Mouse (Mus musculus): ENCODE results near the gene 9930104L06Rik. TPM values are rescaled to one million over a fixed set of nuclear protein-coding genes. Genes with fewer than 3 reads are reported as not detected.

Gene 9930104L06Rik
- total RNA-seq, 2 experiments from 2014 or later = 9.8 to 17.9 TPM

GRCm38 (mm10) chr4:124959062-124959461 is 22.2 kb downstream of the 9930104L06Rik start:
- peak; percentile 79 to 81 for DNase-seq

GRCm38 (mm10) chr4:124960940-124961339 is 24.1 kb downstream of the 9930104L06Rik start:
- no peak for DNase-seq

- DNase-seq = no peak
These were observed 25.7 kb downstream of the 9930104L06Rik start for GRCm38 (mm10) chr4:124962576-124962975.

- no peak for DNase-seq
These were observed 28.2 kb downstream of the 9930104L06Rik start for GRCm38 (mm10) chr4:124964912-124965599.

- DNase-seq = no peak
These were observed 31.9 kb downstream of the 9930104L06Rik start for GRCm38 (mm10) chr4:124968711-124969110.

GRCm38 (mm10) chr4:124969219-124969848 is 32.5 kb downstream of the 9930104L06Rik start:
- no peak for DNase-seq

GRCm38 (mm10) chr4:124970194-124970593 is 33.3 kb downstream of the 9930104L06Rik start:
- DNase-seq = no peak

GRCm38 (mm10) chr4:124970677-124971076 is 33.8 kb downstream of the 9930104L06Rik start:
- DNase-seq = no peak

GRCm38 (mm10) chr4:124971094-124971493 is 34.2 kb downstream of the 9930104L06Rik start:
- DNase-seq = no peak

- no peak for DNase-seq
These were observed 35.5 kb downstream of the 9930104L06Rik start for GRCm38 (mm10) chr4:124972316-124972715.

GRCm38 (mm10) chr4:124973296-124973695 is 36.4 kb downstream of the 9930104L06Rik start:
- DNase-seq = no peak

- DNase-seq = no peak
These were observed 41.4 kb downstream of the 9930104L06Rik start for GRCm38 (mm10) chr4:124978201-124978600.

- DNase-seq = peak; percentile 31 to 44
These were observed 47.2 kb downstream of the 9930104L06Rik start for GRCm38 (mm10) chr4:124983893-124984526.

- DNase-seq = no peak
These were observed 48.2 kb downstream of the 9930104L06Rik start for GRCm38 (mm10) chr4:124984871-124985670.

GRCm38 (mm10) chr4:124985671-124986602 is 49.1 kb downstream of the 9930104L06Rik start, which contains the start of gene Rspo1:
Gene Rspo1, plus strand, starts transcription at chr4:124986430.
- peak; percentile 23 to 46 for DNase-seq

GRCm38 (mm10) chr4:124986739-124987710 is 50.2 kb downstream of the 9930104L06Rik start:
- no peak for DNase-seq

GRCm38 (mm10) chr4:124987711-124988097 is 50.9 kb downstream of the 9930104L06Rik start:
- no peak for DNase-seq

GRCm38 (mm10) chr4:124988382-124988781 is 51.5 kb downstream of the 9930104L06Rik start:
- no peak for DNase-seq

GRCm38 (mm10) chr4:124989787-124990253 is 53.0 kb downstream of the 9930104L06Rik start:
- no peak for DNase-seq

- DNase-seq = no peak
These were observed 53.5 kb downstream of the 9930104L06Rik start for GRCm38 (mm10) chr4:124990325-124990724.
